Mouse (Mus musculus) hindbrain, embryonic 12.5 days (tissue): Measurements from ENCODE around the gene Gm14412. TPM values are rescaled to one million over a fixed set of nuclear protein-coding genes. Genes with fewer than 3 reads are reported as not detected.
"Not testable (repeated sequence)": the region's sequence is repeated elsewhere in the genome, so short reads cannot be mapped to it uniquely, and the experiment has no call there.

Experiments used
- ATAC-seq: fragments of 200-750 bp; cut with Nextera tagmentation; 2 replicates; pipeline ENCODE4 v1.8.0; 2017; ENCODE audit warnings: moderate TSS enrichment; ENCODE audit not compliant: low FRiP score
- H3K27ac ChIP-seq: fragments of 300-500 bp; sonication (generic); 2 replicates; pipeline ENCODE4 v1.5.1; 2016; ENCODE audit warnings: mild to moderate bottlenecking
- H3K27me3 ChIP-seq: fragments of 300-500 bp; sonication (generic); 2 replicates; pipeline ENCODE4 v1.6.1; 2016; ENCODE audit warnings: mild to moderate bottlenecking
- H3K36me3 ChIP-seq: fragments of 300-500 bp; sonication (generic); 2 replicates; pipeline ENCODE4 v1.6.1; 2016; ENCODE audit warnings: mild to moderate bottlenecking
- H3K4me1 ChIP-seq: fragments of 300-500 bp; sonication (generic); 2 replicates; pipeline ENCODE4 v1.6.1; 2016
- H3K4me2 ChIP-seq: fragments of 300-500 bp; sonication (generic); replicated peaks from 2 replicates; pipeline ENCODE4 v1.6.1; 2016; ENCODE audit warnings: mild to moderate bottlenecking
- H3K4me3 ChIP-seq: fragments of 300-500 bp; sonication (generic); 2 replicates; pipeline ENCODE4 v1.5.1; 2016; ENCODE audit warnings: mild to moderate bottlenecking
- H3K9ac ChIP-seq: fragments of 300-500 bp; sonication (generic); 2 replicates; pipeline ENCODE4 v1.6.1; 2016; ENCODE audit warnings: mild to moderate bottlenecking, moderate library complexity
- H3K9me3 ChIP-seq: fragments of 300-500 bp; sonication (generic); replicated peaks from 2 replicates; pipeline ENCODE4 v1.6.1; 2016; ENCODE audit warnings: mild to moderate bottlenecking
- WGBS: fragments of 180-500 bp; shearing (Covaris S2); methylation state at CpG from one replicate; pipeline ENCODE4 v1.1.7; 2016; 5-methylcytosine and 5-hydroxymethylcytosine counted together
- polyA plus RNA-seq: library from polyadenylated mRNA; unstranded; fragments of >200 nt; fragmentation: Nextera tagmentation; extraction: Ambion mirVana; gene quantifications from 2 replicates; pipeline ENCODE4 v1.2.1, GENCODE M21; 2016

Gene Gm14412
- polyA plus RNA-seq, result 0.14 and 0.49 TPM in 2 replicates

GRCm38 (mm10) chr2:177324257-177324733 is at the start of gene Gm14412:
Gm14412 (minus strand) TSS chr2:177324307.
- not testable (repeated sequence) for H3K9ac ChIP-seq, H3K36me3 ChIP-seq, H3K4me1 ChIP-seq, H3K4me2 ChIP-seq, H3K4me3 ChIP-seq, H3K27me3 ChIP-seq, H3K9me3 ChIP-seq, ATAC-seq, H3K27ac ChIP-seq
- WGBS, result 90% methylated on average over 2 of the region's 2 CpGs

- not testable (repeated sequence) for H3K36me3 ChIP-seq, H3K9ac ChIP-seq, H3K4me3 ChIP-seq, H3K4me2 ChIP-seq, ATAC-seq, H3K9me3 ChIP-seq, H3K4me1 ChIP-seq, H3K27ac ChIP-seq, H3K27me3 ChIP-seq
- WGBS, result 82% methylated on average over 4 of the region's 4 CpGs
Observed at GRCm38 (mm10) chr2:177329661-177330292, 5.7 kb upstream of the Gm14412 start.

GRCm38 (mm10) chr2:177321361-177321760 is 2.7 kb downstream of the Gm14412 start:
- H3K27ac ChIP-seq, H3K9me3 ChIP-seq, H3K4me1 ChIP-seq, H3K36me3 ChIP-seq, H3K27me3 ChIP-seq, H3K4me2 ChIP-seq, ATAC-seq, H3K9ac ChIP-seq, H3K4me3 ChIP-seq: not testable (repeated sequence)

- not testable (repeated sequence) for H3K4me3 ChIP-seq, H3K36me3 ChIP-seq, H3K9ac ChIP-seq, H3K4me2 ChIP-seq, ATAC-seq, H3K27me3 ChIP-seq, H3K4me1 ChIP-seq, H3K27ac ChIP-seq, H3K9me3 ChIP-seq
- 61% methylated on average over 2 of the region's 2 CpGs for WGBS
Observed at GRCm38 (mm10) chr2:177320786-177321320, 3.3 kb downstream of the Gm14412 start.

GRCm38 (mm10) chr2:177318996-177319395 is 5.1 kb downstream of the Gm14412 start:
- H3K9ac ChIP-seq, result no peak overlapping the region
- no peaks in the 10 kb centered on the region for H3K4me1 ChIP-seq
- no peak overlapping the region for H3K4me2 ChIP-seq
- WGBS, result 85% methylated on average over 1 of the region's 1 CpGs
- no peak overlapping the region for H3K27ac ChIP-seq
- H3K9me3 ChIP-seq, result peaks cover 6% of the 10 kb centered on the region; the same call in 1 of the 2 replicates
- H3K36me3 ChIP-seq, result no peaks in the 10 kb centered on the region
- H3K27me3 ChIP-seq, result no peaks in the 10 kb centered on the region
- no peak for ATAC-seq
- no peak overlapping the region for H3K4me3 ChIP-seq

- H3K9ac ChIP-seq, H3K4me1 ChIP-seq, H3K27ac ChIP-seq, ATAC-seq, H3K9me3 ChIP-seq, H3K4me3 ChIP-seq, H3K36me3 ChIP-seq, H3K4me2 ChIP-seq, H3K27me3 ChIP-seq: not testable (repeated sequence)
- 92% methylated on average over 4 of the region's 4 CpGs for WGBS
Observed at GRCm38 (mm10) chr2:177309627-177310026, 14.5 kb downstream of the Gm14412 start.

GRCm38 (mm10) chr2:177304980-177305379 is 19.1 kb downstream of the Gm14412 start:
- H3K36me3 ChIP-seq, H3K4me3 ChIP-seq: not testable (repeated sequence)
- no CpG with 5 or more reads among the region's 2 CpGs for WGBS

GRCm38 (mm10) chr2:177283701-177284100 is 40.4 kb downstream of the Gm14412 start:
- H3K4me3 ChIP-seq, H3K27me3 ChIP-seq, H3K9me3 ChIP-seq, H3K4me1 ChIP-seq, ATAC-seq, H3K4me2 ChIP-seq, H3K27ac ChIP-seq, H3K36me3 ChIP-seq, H3K9ac ChIP-seq: not testable (repeated sequence)
- WGBS, result 26% methylated on average over 3 of the region's 3 CpGs

More at GRCm38 (mm10) chr2:177304980-177305379, 19.1 kb downstream of the Gm14412 start:
- not testable (repeated sequence) for H3K27me3 ChIP-seq, H3K4me2 ChIP-seq, H3K9me3 ChIP-seq, ATAC-seq, H3K4me1 ChIP-seq, H3K27ac ChIP-seq, H3K9ac ChIP-seq

- not testable (repeated sequence) for H3K9me3 ChIP-seq, H3K4me3 ChIP-seq, H3K4me1 ChIP-seq, H3K27ac ChIP-seq, H3K36me3 ChIP-seq, H3K4me2 ChIP-seq, H3K9ac ChIP-seq, H3K27me3 ChIP-seq, ATAC-seq
- 82% methylated on average over 2 of the region's 2 CpGs for WGBS
Observed at GRCm38 (mm10) chr2:177277754-177278153, 46.4 kb downstream of the Gm14412 start.

GRCm38 (mm10) chr2:177272237-177272636 is 51.9 kb downstream of the Gm14412 start:
- not testable (repeated sequence) for H3K9ac ChIP-seq, H3K27me3 ChIP-seq, ATAC-seq, H3K4me1 ChIP-seq, H3K4me2 ChIP-seq, H3K27ac ChIP-seq, H3K4me3 ChIP-seq, H3K9me3 ChIP-seq, H3K36me3 ChIP-seq
- WGBS, result 78% methylated on average over 2 of the region's 2 CpGs

- WGBS, result no CpG with 5 or more reads among the region's 2 CpGs
- not testable (repeated sequence) for H3K27ac ChIP-seq, H3K27me3 ChIP-seq, H3K36me3 ChIP-seq, H3K9me3 ChIP-seq, H3K4me3 ChIP-seq, H3K4me1 ChIP-seq, H3K4me2 ChIP-seq, ATAC-seq, H3K9ac ChIP-seq
Observed at GRCm38 (mm10) chr2:177266936-177267335, 57.2 kb downstream of the Gm14412 start, which contains the start of gene Gm14409. Gm14409 (minus strand) TSS chr2:177267036.
